ENCODE assay signal across 9 mouse cellular contexts in genomic region chr17:47748791-47749553, GRCm38 (mm10). TPM values are rescaled to one million over a fixed set of nuclear protein-coding genes. Genes with fewer than 3 reads are reported as not detected.
DNase-seq lines count a peak whose midpoint lies in the region; ATAC-seq lines count a peak whose summit lies in the region.
"Had no signal": no experiment of that assay in that cellular context is flagged by ENCODE, and none has a peak within 500 bp of the region (broad histone marks: within the 10 kb centered on the region; RNA-seq: fewer than 3 reads in every experiment).

No protein-coding gene starts in this region.

- DNase-seq in kidney, adult 18-20 months = peak; percentile 51
- DNase-seq in kidney, postnatal 14 days = no peak
- peak; percentile 42 for DNase-seq in heart, postnatal 4 days
- DNase-seq in lung, postnatal 25 days (ENCODE audit: low spot score) = peak; percentile 63
- no peak for DNase-seq in retina, postnatal 1 day

- peaks cover 9% of the 10 kb centered on the region for H3K4me1 ChIP-seq in embryonic facial prominence, embryonic 13.5 days

- no peaks in the 10 kb centered on the region for H3K27me3 ChIP-seq in embryonic facial prominence, embryonic 13.5 days

- H3K4me2 ChIP-seq in embryonic facial prominence, embryonic 13.5 days = no peak overlapping the region

- ATAC-seq in embryonic facial prominence, embryonic 13.5 days (ENCODE audit: insufficient number of reproducible peaks, insufficient read depth, low FRiP score, low TSS enrichment, low read depth) = no peak
- no peak for ATAC-seq in granulocyte monocyte progenitor cell, adult 5-6 weeks (replicated peaks; ENCODE audit: poor library complexity, severe bottlenecking)
- ATAC-seq in megakaryocyte progenitor cell, adult 5-6 weeks (replicated peaks; ENCODE audit: poor library complexity) = no peak

- H3K36me3 ChIP-seq in embryonic facial prominence, embryonic 13.5 days = no peaks in the 10 kb centered on the region

- H3K4me3 ChIP-seq in embryonic facial prominence, embryonic 13.5 days = no peak overlapping the region

- H3K9ac ChIP-seq in embryonic facial prominence, embryonic 13.5 days = peak overlapping the region; percentile 46

- H3K27ac ChIP-seq in embryonic facial prominence, embryonic 13.5 days = peak overlapping the region; percentile 28; the same call in 1 of the 2 replicates

- no peaks in the 10 kb centered on the region for H3K9me3 ChIP-seq in embryonic facial prominence, embryonic 13.5 days

- WGBS in embryonic facial prominence, embryonic 13.5 days = 56% methylated on average over 14 of the region's 14 CpGs

RNA-seq across cellular contexts. Expression of gene Tfeb, which starts 12.1 kb away (rescaled TPM):
- 6.7 and 6.8 TPM in 2 replicates for polyA plus RNA-seq in embryonic facial prominence, embryonic 13.5 days (2015; fragmentation: Nextera tagmentation; extraction: Ambion mirVana)
- 10 to 100 TPM; 50.3 to 53.1 TPM for total RNA-seq in heart, postnatal 4 days (2021)
- 6.7 and 9.4 TPM in 2 replicates for total RNA-seq in granulocyte monocyte progenitor cell, adult 5-6 weeks (2014; fragmentation: Nextera tagmentation)
- 6.9 and 7.8 TPM in 2 replicates for total RNA-seq in granulocyte monocyte progenitor cell, adult 5-6 weeks (2017)
- total RNA-seq in megakaryocyte progenitor cell, adult 5-6 weeks (2015) = 6.5 and 7.5 TPM in 2 replicates
- total RNA-seq in megakaryocyte progenitor cell, adult 5-6 weeks (2017) = 7.5 and 10.9 TPM in 2 replicates

RNA-seq across cellular contexts. Expression of gene Pgc, which starts 22.3 kb away (rescaled TPM):
- not detected in 2 replicates for polyA plus RNA-seq in embryonic facial prominence, embryonic 13.5 days (2015; fragmentation: Nextera tagmentation; extraction: Ambion mirVana)
- total RNA-seq in heart, postnatal 4 days (2021) = not detected
- total RNA-seq in granulocyte monocyte progenitor cell, adult 5-6 weeks (2014; fragmentation: Nextera tagmentation) = not detected in 2 replicates
- total RNA-seq in granulocyte monocyte progenitor cell, adult 5-6 weeks (2017) = not detected in 2 replicates
- not detected in 2 replicates for total RNA-seq in megakaryocyte progenitor cell, adult 5-6 weeks (2015)
- not detected in 2 replicates for total RNA-seq in megakaryocyte progenitor cell, adult 5-6 weeks (2017)
- total RNA-seq: monocyte, adult 5-6 weeks had no signal

RNA-seq across cellular contexts. Expression of gene Prickle4, which starts 54.4 kb away (rescaled TPM):
- polyA plus RNA-seq in embryonic facial prominence, embryonic 13.5 days (2015; fragmentation: Nextera tagmentation; extraction: Ambion mirVana) = 0.60 and 0.91 TPM in 2 replicates
- 1 to 10 TPM; 1.8 to 2.1 TPM for total RNA-seq in heart, postnatal 4 days (2021)
- not detected in 2 replicates for total RNA-seq in granulocyte monocyte progenitor cell, adult 5-6 weeks (2014; fragmentation: Nextera tagmentation)
- 0.62 TPM in 1 of 2 replicates, not detected in the other for total RNA-seq in granulocyte monocyte progenitor cell, adult 5-6 weeks (2017)
- 0.15 and 0.64 TPM in 2 replicates for total RNA-seq in megakaryocyte progenitor cell, adult 5-6 weeks (2015)
- total RNA-seq in megakaryocyte progenitor cell, adult 5-6 weeks (2017) = 0.33 and 1.4 TPM in 2 replicates
- total RNA-seq: monocyte, adult 5-6 weeks had no signal

RNA-seq across cellular contexts. Expression of gene Gm21981, which starts 54.7 kb away (rescaled TPM):
- polyA plus RNA-seq in embryonic facial prominence, embryonic 13.5 days (2015; fragmentation: Nextera tagmentation; extraction: Ambion mirVana) = 0.39 and 0.54 TPM in 2 replicates
- 1 to 10 TPM in 1 of 2 experiments, under 1 TPM in 1; 0.98 to 1.1 TPM for total RNA-seq in heart, postnatal 4 days (2021)
- not detected in 2 replicates for total RNA-seq in granulocyte monocyte progenitor cell, adult 5-6 weeks (2014; fragmentation: Nextera tagmentation)
- total RNA-seq in granulocyte monocyte progenitor cell, adult 5-6 weeks (2017) = 1.0 TPM in 1 of 2 replicates, not detected in the other
- total RNA-seq in megakaryocyte progenitor cell, adult 5-6 weeks (2015) = 0.54 TPM in 1 of 2 replicates, not detected in the other
- total RNA-seq in megakaryocyte progenitor cell, adult 5-6 weeks (2017) = not detected in 2 replicates
- total RNA-seq: monocyte, adult 5-6 weeks had no signal

Comparison
In these comparisons a context has a peak if more than half of its experiments do, and no peak if none do; other contexts are left out.
1. DNase-seq: peak in kidney, adult 18-20 months (single experiment), heart, postnatal 4 days (single experiment) and lung, postnatal 25 days (single experiment); none in kidney, postnatal 14 days (single experiment) and retina, postnatal 1 day (single experiment).
2. RNA of gene Tfeb, which starts 12.1 kb away (total RNA-seq): 50.3 to 53.1 TPM in heart, postnatal 4 days; 6.5 to 10.9 TPM in megakaryocyte progenitor cell, adult 5-6 weeks and 6.7 to 9.4 TPM in granulocyte monocyte progenitor cell, adult 5-6 weeks; every median in the first group is over 4 times any median in the second.